8 mouse cellular contexts compared by ENCODE assay signal in the genomic region with DNA sequence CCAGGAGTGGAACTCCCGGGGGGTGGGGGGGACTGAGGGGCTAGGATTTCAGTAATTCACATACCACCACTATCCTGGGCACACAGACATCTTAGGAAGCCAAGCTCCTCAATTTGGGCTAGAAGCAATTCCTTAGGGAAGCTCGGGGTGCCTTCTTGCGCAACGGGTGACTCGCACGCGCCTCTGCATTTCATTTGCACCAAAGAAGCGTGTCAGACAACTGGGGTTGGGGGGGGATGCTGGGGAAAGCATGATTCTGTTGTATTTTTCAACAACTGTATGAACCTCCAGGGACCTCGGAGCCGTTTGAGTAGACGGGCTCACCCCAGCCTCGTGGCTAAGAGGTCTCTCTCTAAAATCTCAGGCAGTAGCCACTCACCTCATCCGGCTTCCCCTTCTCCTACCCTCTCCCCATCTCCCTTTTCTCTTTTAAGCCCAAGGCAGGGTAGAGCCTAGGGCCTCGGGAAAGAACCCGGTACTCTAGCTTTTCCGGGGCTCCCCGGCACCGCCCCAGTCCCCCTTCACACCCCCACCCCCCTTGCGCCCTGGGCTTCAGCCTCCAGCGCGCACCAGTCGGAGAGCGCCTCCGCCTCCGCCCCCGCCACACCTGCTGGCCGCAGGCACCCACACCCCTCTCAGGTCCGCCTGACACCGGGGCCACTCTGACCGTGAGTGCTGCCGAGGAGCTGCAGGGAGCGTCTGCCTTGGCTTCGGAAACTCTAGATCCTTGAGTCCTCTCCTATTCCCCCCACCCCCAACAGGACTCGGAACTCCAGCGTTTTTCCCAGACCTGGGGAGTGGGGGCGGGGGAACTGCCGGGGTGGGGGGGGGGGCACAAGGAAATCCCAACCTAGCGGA. TPM values are rescaled to one million over a fixed set of nuclear protein-coding genes. Genes with fewer than 3 reads are reported as not detected.
DNase-seq lines count a peak whose midpoint lies in the region; ATAC-seq and TF ChIP-seq lines count a peak whose summit lies in the region.

No protein-coding gene starts in this region.

- no peaks in the 10 kb centered on the region for H3K9me3 ChIP-seq in kidney, postnatal 0 days (replicated peaks; ENCODE audit: low read length)
- no peaks in the 10 kb centered on the region for H3K9me3 ChIP-seq in hindbrain, embryonic 15.5 days
- H3K9me3 ChIP-seq in neural tube, embryonic 13.5 days, result no peaks in the 10 kb centered on the region

- no peak for TF ChIP-seq POLR2A in cortical plate, adult 2 months (IDR thresholded peaks at IDR 0.05; ENCODE audit: extremely low read depth, insufficient read depth, low read length)

- H3K9ac ChIP-seq in kidney, postnatal 0 days (ENCODE audit: low read depth, low read length), result no peak overlapping the region
- H3K9ac ChIP-seq in hindbrain, embryonic 15.5 days, result peak overlapping the region; percentile 49
- peak overlapping the region; percentile 68 for H3K9ac ChIP-seq in neural tube, embryonic 13.5 days

- H3K36me3 ChIP-seq in kidney, postnatal 0 days (ENCODE audit: insufficient read depth, low read length), result no peaks in the 10 kb centered on the region
- H3K36me3 ChIP-seq in hindbrain, embryonic 15.5 days, result no peaks in the 10 kb centered on the region
- H3K36me3 ChIP-seq in neural tube, embryonic 13.5 days, result no peaks in the 10 kb centered on the region

- peak overlapping the region; percentile 46 for H3K4me3 ChIP-seq in kidney, postnatal 0 days (replicated peaks; ENCODE audit: low read depth, low read length)
- peak overlapping the region; percentile 86 for H3K4me3 ChIP-seq in cortical plate, adult 2 months (ENCODE audit: insufficient read depth, low read length)
- H3K4me3 ChIP-seq in hindbrain, embryonic 15.5 days, result peak overlapping the region; percentile 55
- peak overlapping the region; percentile 51 for H3K4me3 ChIP-seq in neural tube, embryonic 13.5 days

- no peak for DNase-seq in kidney, postnatal 0 days (ENCODE audit: low spot score)
- no peak for DNase-seq in kidney, adult 8-10 months
- DNase-seq in layer of hippocampus, adult 11-12 months (ENCODE audit: low spot score), result no peak
- no peak for DNase-seq in left cerebral cortex, adult 8-10 months (ENCODE audit: low spot score in 2 of 2)

- 1% methylated on average over 38 of the region's 38 CpGs for WGBS in kidney, postnatal 0 days
- WGBS in hindbrain, embryonic 15.5 days, result 1% methylated on average over 36 of the region's 38 CpGs
- 2% methylated on average over 38 of the region's 38 CpGs for WGBS in neural tube, embryonic 13.5 days

- ATAC-seq in kidney, postnatal 0 days (replicated peaks; ENCODE audit: low FRiP score, low read depth), result no peak; the same call in 1 of the 2 replicates
- 0 out of 2 replicates have a peak, but pooled peaks have one; percentile 11 for ATAC-seq in hindbrain, embryonic 15.5 days (ENCODE audit: low FRiP score, low read depth)
- peak; percentile 16; the same call in 1 of the 2 replicates for ATAC-seq in neural tube, embryonic 13.5 days (ENCODE audit: low read depth)
- no peak for ATAC-seq in activated CD4-positive, CD25-positive, alpha-beta regulatory T cell, adult 4 months

- H3K27ac ChIP-seq in kidney, postnatal 0 days, result no peak overlapping the region
- 0 out of 2 replicates have a peak overlapping the region, but pooled peaks have one; percentile 53 for H3K27ac ChIP-seq in cortical plate, adult 2 months (ENCODE audit: insufficient read depth, low read length)
- H3K27ac ChIP-seq in hindbrain, embryonic 15.5 days (replicated peaks), result peak overlapping the region; percentile 65
- H3K27ac ChIP-seq in neural tube, embryonic 13.5 days (replicated peaks), result no peak overlapping the region

- no peak for TF ChIP-seq CTCF in kidney, postnatal 0 days (IDR thresholded peaks at IDR 0.05; ENCODE audit: low read depth)
- no peak for TF ChIP-seq CTCF in cortical plate, adult 2 months (IDR thresholded peaks at IDR 0.05; ENCODE audit: extremely low read depth, insufficient read depth, low read length)

- peaks cover 35% of the 10 kb centered on the region for H3K27me3 ChIP-seq in kidney, postnatal 0 days (ENCODE audit: insufficient read depth, low read length)
- H3K27me3 ChIP-seq in hindbrain, embryonic 15.5 days, result 0 out of 2 replicates have a peak, but pooled peaks cover 4% of the 10 kb centered on the region
- H3K27me3 ChIP-seq in neural tube, embryonic 13.5 days, result peaks cover 41% of the 10 kb centered on the region

- peaks cover 5% of the 10 kb centered on the region for H3K4me1 ChIP-seq in kidney, postnatal 0 days (replicated peaks; ENCODE audit: insufficient read depth, low read length)
- no peaks in the 10 kb centered on the region for H3K4me1 ChIP-seq in cortical plate, adult 2 months (ENCODE audit: control insufficient read depth, insufficient read depth, low read length)
- H3K4me1 ChIP-seq in hindbrain, embryonic 15.5 days (replicated peaks), result peaks cover 23% of the 10 kb centered on the region
- peaks cover 33% of the 10 kb centered on the region for H3K4me1 ChIP-seq in neural tube, embryonic 13.5 days (replicated peaks)

- peak overlapping the region; percentile 83 for H3K4me2 ChIP-seq in kidney, postnatal 0 days (ENCODE audit: low read length)
- H3K4me2 ChIP-seq in hindbrain, embryonic 15.5 days, result peak overlapping the region; percentile 94
- H3K4me2 ChIP-seq in neural tube, embryonic 13.5 days, result peak overlapping the region; percentile 99

RNA-seq across cellular contexts. Expression of gene Grm8, which starts 1.5 kb away (rescaled TPM):
- 0.15 and 0.21 TPM in 2 replicates for polyA plus RNA-seq in kidney, postnatal 0 days (2015; fragmentation: Nextera tagmentation; extraction: Ambion mirVana)
- polyA plus RNA-seq in cortical plate, adult 2 months (2012; rRNA removed), result 8.1 and 9.8 TPM in 2 replicates
- 11.3 and 12.4 TPM in 2 replicates for polyA plus RNA-seq in hindbrain, embryonic 15.5 days (2015; fragmentation: Nextera tagmentation; extraction: Ambion mirVana)
- 7.0 and 7.7 TPM in 2 replicates for polyA plus RNA-seq in neural tube, embryonic 13.5 days (2015; fragmentation: Nextera tagmentation; extraction: Ambion mirVana)
- under 1 TPM in 1 of 2 experiments, not detected in 1; 0.19 TPM for polyA plus RNA-seq in activated CD4-positive, CD25-positive, alpha-beta regulatory T cell, adult 4 months (2017; shearing (Covaris generic))
- 10 to 100 TPM; 21.3 to 30.1 (median 25.8) TPM for total RNA-seq in left cerebral cortex, adult 8-10 months (2022)

Comparison
In these comparisons a context has a peak if more than half of its experiments do, and no peak if none do; other contexts are left out.
1. ATAC-seq: peak in hindbrain, embryonic 15.5 days (single experiment) and neural tube, embryonic 13.5 days (single experiment); none in kidney, postnatal 0 days (single experiment) and activated CD4-positive, CD25-positive, alpha-beta regulatory T cell, adult 4 months (single experiment).
2. H3K27ac ChIP-seq: peak in cortical plate, adult 2 months (single experiment) and hindbrain, embryonic 15.5 days (single experiment); none in kidney, postnatal 0 days (single experiment) and neural tube, embryonic 13.5 days (single experiment).
3. Peak in every context shown above with its lines, with median percentiles within 50 percentile points of each other: H3K4me2 ChIP-seq and H3K4me3 ChIP-seq.